ENCODE assay signal across 8 mouse cellular contexts in genomic region chr11:31940898-31941639, GRCm38 (mm10). TPM values are rescaled to one million over a fixed set of nuclear protein-coding genes. Genes with fewer than 3 reads are reported as not detected.
A peak's percentile ranks its signal among the peaks of the same experiment; 100 is the strongest.
DNase-seq lines count a peak whose midpoint lies in the region; ATAC-seq and TF ChIP-seq lines count a peak whose summit lies in the region.
"Had no signal": no experiment of that assay in that cellular context is flagged by ENCODE, and none has a peak within 500 bp of the region (broad histone marks: within the 10 kb centered on the region; RNA-seq: fewer than 3 reads in every experiment).

No protein-coding gene starts in this region.

- H3K36me3 ChIP-seq in embryonic facial prominence, embryonic 14.5 days (ENCODE audit: control insufficient read depth, insufficient read depth, low read length): no peaks in the 10 kb centered on the region
- H3K36me3 ChIP-seq in neural tube, embryonic 15.5 days: no peaks in the 10 kb centered on the region; the same call in 1 of the 2 replicates
- H3K36me3 ChIP-seq in intestine, embryonic 15.5 days: no peaks in the 10 kb centered on the region
- H3K36me3 ChIP-seq: limb, embryonic 15.5 days had no signal

- no peak overlapping the region for H3K4me2 ChIP-seq in embryonic facial prominence, embryonic 14.5 days (ENCODE audit: low read depth, low read length)
- peak overlapping the region; percentile 27; the same call in 1 of the 2 replicates for H3K4me2 ChIP-seq in neural tube, embryonic 15.5 days
- no peak overlapping the region for H3K4me2 ChIP-seq in intestine, embryonic 15.5 days (replicated peaks)
- H3K4me2 ChIP-seq: limb, embryonic 15.5 days had no signal

- no peaks in the 10 kb centered on the region for H3K9me3 ChIP-seq in embryonic facial prominence, embryonic 14.5 days (ENCODE audit: control insufficient read depth, low read length)
- H3K9me3 ChIP-seq in neural tube, embryonic 15.5 days (replicated peaks): no peaks in the 10 kb centered on the region
- no peaks in the 10 kb centered on the region for H3K9me3 ChIP-seq in intestine, embryonic 15.5 days
- H3K9me3 ChIP-seq: limb, embryonic 15.5 days had no signal

- H3K27me3 ChIP-seq in embryonic facial prominence, embryonic 14.5 days (replicated peaks; ENCODE audit: control insufficient read depth, insufficient read depth, low read length): no peaks in the 10 kb centered on the region
- H3K27me3 ChIP-seq in neural tube, embryonic 15.5 days (replicated peaks): no peaks in the 10 kb centered on the region
- H3K27me3 ChIP-seq in intestine, embryonic 15.5 days (replicated peaks): no peaks in the 10 kb centered on the region
- H3K27me3 ChIP-seq: limb, embryonic 15.5 days had no signal

- intact Hi-C loops in gastrocnemius, adult 2 months (cut with DNase I): no loop called here

- no peak overlapping the region for H3K4me3 ChIP-seq in embryonic facial prominence, embryonic 14.5 days (ENCODE audit: low read depth, low read length)
- no peak overlapping the region for H3K4me3 ChIP-seq in neural tube, embryonic 15.5 days (replicated peaks)
- no peak overlapping the region for H3K4me3 ChIP-seq in intestine, embryonic 15.5 days (replicated peaks)
- H3K4me3 ChIP-seq in gastrocnemius, adult 2 months: no peak overlapping the region
- H3K4me3 ChIP-seq: limb, embryonic 15.5 days had no signal

- DNase-seq in cerebellum, adult 11 months: peak; percentile 60
- peak; percentile 58 for DNase-seq in embryonic facial prominence, embryonic 14.5 days (ENCODE audit: low spot score)
- DNase-seq in layer of hippocampus, postnatal 10 days (ENCODE audit: low spot score in 2 of 2): peak; percentile 63 to 75
- DNase-seq in spleen, postnatal 4 days (ENCODE audit: low spot score in 2 of 2): no peak
- DNase-seq in gastrocnemius, adult 2 months: no peak

- WGBS in embryonic facial prominence, embryonic 14.5 days: 73% methylated on average over 13 of the region's 13 CpGs
- WGBS in neural tube, embryonic 15.5 days: 57% methylated on average over 13 of the region's 13 CpGs
- WGBS in intestine, embryonic 15.5 days: 80% methylated on average over 13 of the region's 13 CpGs

- no peak overlapping the region for H3K27ac ChIP-seq in embryonic facial prominence, embryonic 14.5 days (replicated peaks; ENCODE audit: low read depth, low read length)
- H3K27ac ChIP-seq in neural tube, embryonic 15.5 days (replicated peaks): peak overlapping the region; percentile 84
- H3K27ac ChIP-seq in intestine, embryonic 15.5 days: no peak overlapping the region
- H3K27ac ChIP-seq in gastrocnemius, adult 2 months: no peak overlapping the region
- H3K27ac ChIP-seq: limb, embryonic 15.5 days had no signal

- TF ChIP-seq CTCF in gastrocnemius, adult 2 months (IDR thresholded peaks at IDR 0.05): no peak

- no peak; the same call in 1 of the 2 replicates for ATAC-seq in embryonic facial prominence, embryonic 14.5 days (ENCODE audit: low read depth)
- ATAC-seq in neural tube, embryonic 15.5 days (ENCODE audit: low FRiP score): peak; percentile 86
- ATAC-seq in intestine, embryonic 15.5 days: no peak

- H3K4me1 ChIP-seq in embryonic facial prominence, embryonic 14.5 days (ENCODE audit: control insufficient read depth, insufficient read depth, low read length): no peaks in the 10 kb centered on the region
- H3K4me1 ChIP-seq in neural tube, embryonic 15.5 days: peaks cover 21% of the 10 kb centered on the region
- H3K4me1 ChIP-seq in intestine, embryonic 15.5 days (replicated peaks): no peaks in the 10 kb centered on the region

- no peak overlapping the region for H3K9ac ChIP-seq in embryonic facial prominence, embryonic 14.5 days (ENCODE audit: low read depth, low read length)
- 0 out of 2 replicates have a peak overlapping the region, but pooled peaks have one; percentile 20 for H3K9ac ChIP-seq in neural tube, embryonic 15.5 days (replicated peaks)
- H3K9ac ChIP-seq in intestine, embryonic 15.5 days: no peak overlapping the region
- H3K9ac ChIP-seq: limb, embryonic 15.5 days had no signal

RNA-seq across cellular contexts. Expression of gene 4930524B15Rik, which starts 24.3 kb away (rescaled TPM):
- polyA plus RNA-seq in embryonic facial prominence, embryonic 14.5 days (2014; fragmentation: Nextera tagmentation; extraction: Ambion mirVana): 0.10 TPM in 1 of 2 replicates, not detected in the other
- not detected for total RNA-seq in layer of hippocampus, postnatal 10 days (2021)
- 0.22 and 0.29 TPM in 2 replicates for polyA plus RNA-seq in neural tube, embryonic 15.5 days (2015; fragmentation: Nextera tagmentation; extraction: Ambion mirVana)
- not detected in 2 replicates for polyA plus RNA-seq in intestine, embryonic 15.5 days (2015; fragmentation: Nextera tagmentation; extraction: Ambion mirVana)
- not detected for total RNA-seq in gastrocnemius, adult 2 months (2021)
- polyA plus RNA-seq: limb, embryonic 15.5 days had no signal

RNA-seq across cellular contexts. Expression of gene Nsg2, which starts 59.2 kb away (rescaled TPM):
- polyA plus RNA-seq in embryonic facial prominence, embryonic 14.5 days (2014; fragmentation: Nextera tagmentation; extraction: Ambion mirVana): 3.7 and 4.2 TPM in 2 replicates
- 100 to 1,000 TPM; 848 to 920 TPM for total RNA-seq in layer of hippocampus, postnatal 10 days (2021)
- polyA plus RNA-seq in neural tube, embryonic 15.5 days (2015; fragmentation: Nextera tagmentation; extraction: Ambion mirVana): 394 and 482 TPM in 2 replicates
- polyA plus RNA-seq in intestine, embryonic 15.5 days (2015; fragmentation: Nextera tagmentation; extraction: Ambion mirVana): 10.0 and 12.0 TPM in 2 replicates
- total RNA-seq in gastrocnemius, adult 2 months (2021): not detected

Comparison
In these comparisons a context has a peak if more than half of its experiments do, and no peak if none do; other contexts are left out.
1. DNase-seq: peak in cerebellum, adult 11 months (single experiment), embryonic facial prominence, embryonic 14.5 days (single experiment) and layer of hippocampus, postnatal 10 days (2 of 2); none in spleen, postnatal 4 days (0 of 2) and gastrocnemius, adult 2 months (single experiment).
2. RNA of gene Nsg2, which starts 59.2 kb away (polyA plus RNA-seq): 394 to 482 TPM in neural tube, embryonic 15.5 days; 10.0 to 12.0 TPM in intestine, embryonic 15.5 days and 3.7 to 4.2 TPM in embryonic facial prominence, embryonic 14.5 days; every median in the first group is over 10 times any median in the second.